Mouse (Mus musculus): ENCODE results near the gene Triap1. TPM values are rescaled to one million over a fixed set of nuclear protein-coding genes. Genes with fewer than 3 reads are reported as not detected.

Gene Triap1
- polyA plus RNA-seq, 1 experiment, result 7.6 TPM

- H3K36me3 ChIP-seq (replicated peaks; ENCODE audit: low read length), result no peaks in the 10 kb centered on the region
- peaks cover 4% of the 10 kb centered on the region; the same call in 1 of the 2 replicates for H3K9me3 ChIP-seq
- H3K4me3 ChIP-seq (replicated peaks), result no peak overlapping the region
- TF ChIP-seq GATA1 (IDR thresholded peaks at IDR 0.05; ENCODE audit: borderline replicate concordance, low read length) (no peak), FLI1 (IDR thresholded peaks at IDR 0.05; ENCODE audit: low read length) (no peak)
- peaks cover 28% of the 10 kb centered on the region for H3K27me3 ChIP-seq (replicated peaks)
- H3K4me1 ChIP-seq, result peaks cover 17% of the 10 kb centered on the region
Observed at GRCm38 (mm10) chr5:115355070-115355469, 14.0 kb downstream of the Triap1 start.

GRCm38 (mm10) chr5:115358872-115359271 lies 17.8 kb downstream of the Triap1 start:
- H3K9me3 ChIP-seq, result no peaks in the 10 kb centered on the region
- H3K36me3 ChIP-seq (replicated peaks; ENCODE audit: low read length), result no peaks in the 10 kb centered on the region
- H3K4me1 ChIP-seq, result peaks cover 18% of the 10 kb centered on the region
- peaks cover 37% of the 10 kb centered on the region for H3K27me3 ChIP-seq (replicated peaks)
- peak overlapping the region; percentile 28 for H3K4me3 ChIP-seq (replicated peaks)
- TF ChIP-seq FLI1 (IDR thresholded peaks at IDR 0.05; ENCODE audit: low read length), result no peak
- TF ChIP-seq GATA1 (IDR thresholded peaks at IDR 0.05; ENCODE audit: borderline replicate concordance, low read length), result no peak

GRCm38 (mm10) chr5:115359438-115359837 lies 18.4 kb downstream of the Triap1 start:
- TF ChIP-seq FLI1 (IDR thresholded peaks at IDR 0.05; ENCODE audit: low read length) (no peak), GATA1 (IDR thresholded peaks at IDR 0.05; ENCODE audit: borderline replicate concordance, low read length) (no peak)
- Histone ChIP-seq H3K36me3 (replicated peaks; ENCODE audit: low read length) (no peaks in the 10 kb centered on the region), H3K27me3 (replicated peaks) (peaks cover 37% of the 10 kb centered on the region), H3K4me1 (peaks cover 18% of the 10 kb centered on the region), H3K4me3 (replicated peaks) (no peak overlapping the region), H3K9me3 (no peaks in the 10 kb centered on the region)

GRCm38 (mm10) chr5:115359851-115360372 lies 18.9 kb downstream of the Triap1 start:
- Histone ChIP-seq H3K9me3 (peaks cover 2% of the 10 kb centered on the region; the same call in 1 of the 2 replicates), H3K4me1 (peaks cover 18% of the 10 kb centered on the region), H3K4me3 (replicated peaks) (no peak overlapping the region), H3K36me3 (replicated peaks; ENCODE audit: low read length) (no peaks in the 10 kb centered on the region), H3K27me3 (replicated peaks) (peaks cover 39% of the 10 kb centered on the region)
- TF ChIP-seq GATA1 (IDR thresholded peaks at IDR 0.05; ENCODE audit: borderline replicate concordance, low read length) (no peak), FLI1 (IDR thresholded peaks at IDR 0.05; ENCODE audit: low read length) (no peak)

- H3K4me1 ChIP-seq, result peaks cover 15% of the 10 kb centered on the region
- H3K27me3 ChIP-seq (replicated peaks), result peaks cover 35% of the 10 kb centered on the region
- no peak for TF ChIP-seq FLI1 (IDR thresholded peaks at IDR 0.05; ENCODE audit: low read length)
- TF ChIP-seq GATA1 (IDR thresholded peaks at IDR 0.05; ENCODE audit: borderline replicate concordance, low read length), result no peak
- no peaks in the 10 kb centered on the region for H3K36me3 ChIP-seq (replicated peaks; ENCODE audit: low read length)
- peaks cover 3% of the 10 kb centered on the region; the same call in 1 of the 2 replicates for H3K9me3 ChIP-seq
- no peak overlapping the region for H3K4me3 ChIP-seq (replicated peaks)
Observed at GRCm38 (mm10) chr5:115362216-115362615, 21.2 kb downstream of the Triap1 start.

- Histone ChIP-seq H3K27me3 (replicated peaks) (peaks cover 34% of the 10 kb centered on the region), H3K4me3 (replicated peaks) (no peak overlapping the region), H3K36me3 (replicated peaks; ENCODE audit: low read length) (no peaks in the 10 kb centered on the region), H3K9me3 (peaks cover 3% of the 10 kb centered on the region; the same call in 1 of the 2 replicates), H3K4me1 (peaks cover 15% of the 10 kb centered on the region)
- TF ChIP-seq GATA1 (IDR thresholded peaks at IDR 0.05; ENCODE audit: borderline replicate concordance, low read length), result no peak
- no peak for TF ChIP-seq FLI1 (IDR thresholded peaks at IDR 0.05; ENCODE audit: low read length)
Observed at GRCm38 (mm10) chr5:115362819-115363714, 22.0 kb downstream of the Triap1 start.

GRCm38 (mm10) chr5:115364782-115365181 lies 23.8 kb downstream of the Triap1 start:
- no peak for TF ChIP-seq GATA1 (IDR thresholded peaks at IDR 0.05; ENCODE audit: borderline replicate concordance, low read length)
- TF ChIP-seq FLI1 (IDR thresholded peaks at IDR 0.05; ENCODE audit: low read length), result no peak
- Histone ChIP-seq H3K27me3 (replicated peaks) (peaks cover 43% of the 10 kb centered on the region), H3K36me3 (replicated peaks; ENCODE audit: low read length) (no peaks in the 10 kb centered on the region), H3K4me1 (peaks cover 4% of the 10 kb centered on the region), H3K9me3 (peaks cover 3% of the 10 kb centered on the region; the same call in 1 of the 2 replicates), H3K4me3 (replicated peaks) (no peak overlapping the region)

- Histone ChIP-seq H3K4me1 (no peaks in the 10 kb centered on the region), H3K27me3 (replicated peaks) (peaks cover 58% of the 10 kb centered on the region), H3K36me3 (replicated peaks; ENCODE audit: low read length) (no peaks in the 10 kb centered on the region), H3K9me3 (peaks cover 3% of the 10 kb centered on the region), H3K4me3 (replicated peaks) (no peak overlapping the region)
- TF ChIP-seq GATA1 (IDR thresholded peaks at IDR 0.05; ENCODE audit: borderline replicate concordance, low read length) (no peak), FLI1 (IDR thresholded peaks at IDR 0.05; ENCODE audit: low read length) (no peak)
Observed at GRCm38 (mm10) chr5:115371736-115372135, 30.7 kb downstream of the Triap1 start.

GRCm38 (mm10) chr5:115373441-115374203 lies 32.6 kb downstream of the Triap1 start:
- no peak overlapping the region for H3K4me3 ChIP-seq (replicated peaks)
- TF ChIP-seq FLI1 (IDR thresholded peaks at IDR 0.05; ENCODE audit: low read length) (no peak), GATA1 (IDR thresholded peaks at IDR 0.05; ENCODE audit: borderline replicate concordance, low read length) (no peak)
- peaks cover 51% of the 10 kb centered on the region for H3K27me3 ChIP-seq (replicated peaks)
- peaks cover 3% of the 10 kb centered on the region for H3K9me3 ChIP-seq
- no peaks in the 10 kb centered on the region for H3K36me3 ChIP-seq (replicated peaks; ENCODE audit: low read length)
- no peaks in the 10 kb centered on the region for H3K4me1 ChIP-seq

Measured in megakaryocyte, embryonic 14.5 days (primary cell).